Mouse (Mus musculus) 3134 (cell line): ENCODE measurements at regions not wholly inside any gene's neighbourhood (a gene's known extent, or its start where the extent isn't known, plus 50 kb on each side); places are given as distances from the start of the nearest gene placed in this dataset.

Source experiments
- DNase-seq: peaks from one replicate; pipeline ENCODE4 v3.0.0-alpha.2; 2011; ENCODE audit warnings: low spot score; ENCODE audit not compliant: insufficient read length; ENCODE audit errors: extremely low read depth

DNA sequence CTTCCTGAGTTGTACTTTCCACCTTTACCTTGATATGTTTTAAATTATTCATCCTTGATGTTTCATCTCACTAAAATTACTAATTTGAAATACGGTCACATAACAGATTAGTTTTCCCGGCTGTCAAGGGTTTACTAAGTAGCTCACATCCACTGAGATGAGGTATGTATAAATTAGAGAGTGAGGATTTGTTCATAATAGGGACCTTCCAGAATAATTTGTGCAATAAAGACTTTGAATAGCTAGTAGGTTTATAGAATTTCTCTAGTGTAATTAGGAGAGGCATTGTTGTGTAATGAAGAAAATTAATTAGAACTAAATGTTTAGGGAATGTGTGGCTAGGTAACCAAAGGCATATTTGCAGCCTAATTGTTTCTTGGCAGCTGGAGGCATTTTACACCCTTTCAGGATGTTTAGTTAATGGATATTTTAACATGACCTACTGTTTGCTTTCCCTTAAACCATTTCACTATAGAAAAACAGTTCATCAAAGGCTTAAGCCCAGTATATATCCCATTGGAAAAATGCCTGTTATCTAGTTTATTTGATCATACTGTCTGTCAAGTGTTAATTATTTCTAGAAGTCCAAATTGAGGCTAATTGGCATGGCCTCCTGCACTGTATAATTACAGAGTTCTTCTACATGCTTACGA lies 70.8 kb downstream of the Mat2b start:
- DNase-seq: no peak

DNA sequence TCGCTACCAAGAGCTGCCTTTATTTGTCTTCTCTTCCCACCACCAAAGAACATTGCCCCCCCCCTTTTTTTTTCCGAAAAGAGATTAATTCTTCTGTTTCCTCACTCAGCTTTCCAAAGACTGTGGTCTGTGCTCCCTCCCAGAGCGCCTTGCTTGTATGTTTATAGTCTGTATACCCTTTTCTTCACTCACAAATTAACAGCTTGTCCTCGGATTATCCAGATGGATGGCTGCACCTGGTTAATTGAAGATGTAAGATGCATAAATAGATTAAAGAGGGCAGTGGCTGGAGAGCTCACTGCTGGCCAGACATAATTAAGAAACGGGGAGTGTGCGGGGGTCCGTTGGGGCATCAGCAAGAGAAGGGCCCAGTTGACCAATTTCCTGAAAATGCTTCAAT lies 75.0 kb downstream of the Mat2b start:
- DNase-seq: no peak

DNA sequence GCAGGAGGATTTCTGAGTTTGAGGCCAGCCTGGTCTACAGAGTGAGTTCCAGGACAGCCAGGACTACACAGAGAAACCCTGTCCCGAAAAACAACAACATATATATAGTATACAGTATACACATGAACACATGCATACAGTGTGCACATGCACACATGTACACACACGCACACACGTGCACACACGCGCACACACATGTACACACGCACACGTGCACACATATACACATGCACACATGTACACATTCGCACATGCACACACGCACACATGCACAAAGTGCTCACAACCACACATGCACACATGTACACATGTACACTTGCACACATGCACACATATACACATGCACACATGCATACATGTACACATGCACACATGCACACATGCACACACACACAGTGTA lies 92.0 kb downstream of the Mat2b start:
- DNase-seq: no peak

DNA sequence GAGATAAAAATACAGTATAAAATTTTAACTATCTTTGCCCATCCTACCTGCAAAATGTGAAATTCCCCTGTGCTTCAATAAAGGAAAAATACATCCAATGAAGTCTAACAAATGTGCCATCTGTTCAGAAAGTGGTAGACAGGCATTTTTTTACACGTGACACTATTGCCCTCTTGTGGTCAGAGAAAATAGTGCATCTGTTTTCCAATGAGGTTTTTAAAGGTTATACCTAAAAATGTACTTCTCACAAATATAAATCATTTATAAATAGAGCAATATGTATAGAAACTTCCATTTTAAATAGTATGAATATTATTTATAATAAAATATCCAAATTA lies 93.5 kb downstream of the Mat2b start:
- peak; percentile 11 for DNase-seq

DNA sequence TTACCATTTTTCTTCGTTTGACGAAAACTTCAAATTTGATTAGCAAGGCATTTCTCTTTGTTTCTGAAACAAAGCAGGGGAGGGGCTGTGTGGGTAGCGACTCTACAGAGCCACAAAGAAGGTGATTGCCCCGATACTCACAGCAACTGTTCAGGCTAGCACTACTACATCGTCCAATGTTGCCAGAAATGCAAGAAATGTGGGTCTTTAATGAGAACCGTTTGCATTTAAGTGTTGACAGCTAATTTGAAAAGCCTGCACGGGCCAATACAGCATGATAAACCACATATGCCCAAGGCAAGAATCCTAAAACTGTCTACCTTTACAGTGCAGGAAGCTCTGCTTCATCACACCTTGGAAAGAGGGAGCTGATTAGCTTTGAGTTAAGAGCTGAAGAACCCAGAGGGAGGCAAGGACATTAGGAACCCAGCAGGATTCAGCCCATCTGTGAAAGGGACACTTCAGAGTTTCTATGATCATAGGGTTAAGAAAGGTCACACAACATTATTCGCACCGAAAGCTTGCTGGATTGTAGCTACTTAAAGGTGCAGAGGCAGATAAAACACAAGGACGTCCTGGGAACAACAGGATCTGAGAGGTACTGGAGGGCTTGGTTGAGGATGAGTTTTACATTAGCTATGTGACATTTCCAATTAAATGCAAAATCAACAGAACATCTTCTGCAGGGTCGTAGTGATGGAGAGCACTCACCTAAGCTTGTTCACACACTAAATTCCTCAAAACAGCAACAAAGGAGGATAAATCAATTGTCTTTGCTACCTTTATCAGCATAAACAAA lies 94.0 kb downstream of the Mat2b start:
- DNase-seq: no peak

DNA sequence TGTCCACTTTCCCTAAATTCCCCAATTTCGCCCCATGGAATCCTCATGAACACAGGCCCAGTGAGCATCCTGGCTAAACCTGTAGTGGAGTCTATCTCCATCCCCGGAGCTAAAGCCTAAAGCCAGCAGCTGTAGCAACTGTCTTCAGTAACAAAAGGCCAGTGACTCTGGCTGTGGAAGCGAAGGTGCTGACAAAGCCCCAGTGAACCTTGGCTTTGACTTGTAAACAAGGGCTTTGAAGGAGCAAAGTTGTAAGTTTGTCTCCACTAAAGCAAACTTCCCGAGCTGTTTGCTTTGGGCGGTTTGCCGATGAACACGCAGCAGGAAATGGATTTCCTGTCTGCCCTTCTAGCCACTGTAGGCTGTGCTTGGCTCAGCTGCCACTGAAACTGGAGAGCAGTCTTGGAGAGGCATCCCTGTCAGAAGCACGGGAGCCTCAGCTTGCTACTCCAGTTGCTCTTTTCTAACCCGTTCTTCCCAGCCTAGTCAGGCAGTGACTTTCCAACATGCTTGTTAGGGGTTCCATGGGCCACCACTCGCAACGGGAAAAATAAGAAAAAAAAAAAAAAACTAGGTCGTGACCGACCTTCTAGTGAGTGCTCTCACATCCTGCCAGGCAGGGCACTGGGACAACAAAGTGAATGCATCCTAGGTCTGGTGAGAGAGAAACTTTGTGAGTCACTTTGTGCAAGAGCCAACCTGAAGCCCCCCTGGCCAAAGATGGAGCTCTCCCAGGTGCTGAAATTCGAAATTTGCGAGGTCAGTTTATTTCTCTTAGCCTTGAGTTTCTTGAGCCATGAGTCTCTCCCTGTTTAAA lies 94.8 kb downstream of the Mat2b start:
- DNase-seq: peak; percentile 36

DNA sequence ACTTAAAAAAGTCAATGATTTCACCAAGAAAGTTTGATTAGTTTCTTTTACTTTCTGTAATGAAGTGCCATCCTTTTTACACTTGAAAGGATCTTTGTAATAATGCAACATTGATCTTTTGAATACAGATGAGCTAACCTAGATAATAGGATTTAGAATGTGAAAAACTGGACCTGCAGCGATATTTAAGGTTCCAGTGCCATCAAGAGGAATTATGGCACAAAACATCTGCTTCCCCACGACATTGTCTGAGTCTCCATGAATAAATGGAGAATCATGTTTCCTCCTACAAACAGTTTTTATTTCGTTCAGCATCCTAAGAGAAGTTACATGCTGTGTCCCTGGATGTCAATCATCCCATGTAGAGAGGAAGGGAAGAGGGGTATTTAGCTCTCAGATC lies 98.7 kb downstream of the Mat2b start:
- no peak for DNase-seq

DNA sequence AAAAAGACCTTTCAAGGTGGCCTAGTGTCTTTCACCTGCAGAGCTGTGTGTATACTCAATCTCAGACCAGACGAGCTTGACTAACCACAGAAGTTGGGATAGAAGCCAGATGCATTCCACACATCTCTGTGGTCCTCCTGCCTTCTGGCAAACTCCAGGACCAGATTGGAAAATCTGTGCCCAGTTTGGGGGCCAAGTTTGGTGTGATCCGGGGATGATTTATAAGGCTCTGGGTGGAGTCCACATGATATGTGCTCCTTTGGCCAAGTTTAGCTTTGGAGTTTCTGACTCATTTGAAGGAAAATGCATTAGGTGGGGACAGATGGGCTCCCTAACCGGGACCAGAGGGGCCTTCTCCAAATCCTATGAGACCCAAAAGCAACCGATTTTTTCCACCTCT lies 102.9 kb downstream of the Mat2b start:
- DNase-seq: peak; percentile 55

DNA sequence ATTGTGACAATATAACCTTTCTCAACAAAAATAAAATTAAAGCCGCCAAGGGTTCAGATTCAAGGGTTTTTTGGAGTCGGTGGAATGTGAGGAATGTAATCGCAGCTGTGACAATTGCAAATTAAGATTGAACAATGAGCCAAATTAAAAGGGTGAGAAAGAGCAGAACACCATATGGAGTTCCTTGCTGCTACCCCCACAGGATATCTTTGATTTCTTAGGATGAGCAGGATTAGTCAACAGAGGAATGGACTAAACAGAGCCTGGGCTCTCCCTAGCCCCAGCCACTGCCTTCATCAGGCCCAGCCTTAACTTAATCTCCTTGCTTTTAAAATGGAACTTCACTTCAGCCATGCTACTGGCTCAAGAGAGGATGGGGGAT lies 121.3 kb downstream of the Mat2b start:
- no peak for DNase-seq

DNA sequence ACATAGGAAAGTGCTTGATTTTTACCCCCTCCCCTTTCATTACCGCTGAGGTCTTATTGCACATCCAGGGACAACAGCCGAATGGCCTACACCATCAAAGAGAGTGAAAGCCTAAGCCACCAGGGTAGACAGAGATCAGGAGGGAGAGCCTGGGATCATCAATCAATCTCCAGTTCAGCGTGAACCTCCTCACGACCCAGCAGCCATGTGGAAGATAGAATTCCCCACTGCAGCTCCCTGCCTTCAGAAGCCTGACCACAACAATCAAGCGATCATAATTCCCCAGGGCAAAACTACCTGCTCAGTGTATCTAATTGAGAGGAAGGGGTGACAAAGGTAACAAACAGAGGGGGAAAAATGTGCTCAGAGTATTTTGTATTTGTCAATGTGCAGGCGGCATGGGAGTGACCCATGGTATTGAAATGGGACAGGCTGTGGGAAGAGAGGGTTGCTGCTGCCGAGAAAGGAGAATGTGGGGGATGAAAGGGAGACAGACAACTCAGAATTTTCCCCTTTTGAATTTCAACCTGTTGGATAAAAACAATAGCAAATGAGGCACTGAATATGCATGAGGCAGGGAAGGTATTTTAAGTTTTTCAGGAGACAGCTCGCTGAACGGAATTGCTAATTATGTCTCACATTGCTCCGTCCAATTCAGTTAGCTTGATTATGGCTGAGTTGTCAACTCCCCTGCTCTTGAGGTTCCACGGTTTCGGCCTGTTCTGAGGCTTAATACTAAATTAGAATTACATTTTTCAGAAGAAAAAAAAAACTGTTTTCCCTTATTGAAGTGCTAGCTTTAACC lies 121.8 kb downstream of the Mat2b start:
- DNase-seq: no peak

DNA sequence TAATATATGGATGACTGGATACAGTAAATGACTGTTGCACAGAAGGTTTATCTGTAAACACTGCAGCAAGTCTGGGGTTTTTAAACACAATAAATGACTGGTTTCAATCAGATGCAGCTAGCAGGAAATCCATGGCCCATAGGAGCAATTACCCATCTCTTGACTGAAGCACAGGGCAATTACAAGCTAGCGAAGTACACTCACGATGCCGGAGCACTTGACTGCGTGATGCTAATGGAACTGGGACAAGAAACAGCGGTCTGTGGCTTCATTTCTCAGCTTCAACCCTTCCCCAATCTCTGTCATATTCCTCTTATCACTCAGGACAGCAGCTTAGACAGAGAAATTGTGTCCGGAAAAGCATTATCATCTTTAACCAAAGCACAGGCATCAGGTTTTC lies 132.1 kb downstream of the Mat2b start:
- DNase-seq: no peak

DNA sequence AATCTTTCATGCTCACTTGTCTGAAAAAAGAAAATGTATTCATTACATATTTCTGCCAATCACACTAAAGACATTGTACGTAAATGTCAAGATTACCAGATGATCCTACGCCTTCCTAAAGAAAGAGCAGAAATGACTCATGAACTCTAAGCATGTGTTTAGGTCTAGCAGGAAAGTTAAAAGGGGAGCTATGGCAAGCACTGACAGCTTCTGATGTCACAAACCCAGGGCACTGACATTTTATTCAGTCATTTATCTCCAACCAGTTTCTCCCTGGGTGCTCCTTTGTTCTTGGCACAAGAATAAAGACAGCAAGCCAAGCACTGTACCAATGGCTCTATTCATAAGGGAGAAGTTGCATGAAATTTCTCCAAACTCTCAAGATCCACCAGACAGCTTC lies 133.0 kb downstream of the Mat2b start:
- no peak for DNase-seq

DNA sequence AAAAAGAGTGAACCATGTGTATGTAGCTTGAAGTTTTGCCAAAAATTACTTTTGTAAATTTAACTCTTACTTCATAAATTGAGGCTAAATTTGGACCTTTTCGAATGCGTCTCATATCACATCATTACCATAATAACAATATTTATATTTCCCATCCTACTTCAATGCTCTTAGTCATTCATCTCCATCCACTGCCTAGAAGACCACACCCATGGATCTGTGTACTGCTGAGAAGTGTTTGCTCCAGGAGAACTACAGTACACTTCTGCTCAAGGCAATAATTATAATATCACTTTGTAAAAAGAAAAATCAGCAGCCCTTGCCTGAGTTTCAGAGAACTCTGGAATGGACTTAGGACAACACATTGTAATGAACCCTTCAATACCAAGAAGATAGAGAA lies 133.6 kb downstream of the Mat2b start:
- DNase-seq: no peak

DNA sequence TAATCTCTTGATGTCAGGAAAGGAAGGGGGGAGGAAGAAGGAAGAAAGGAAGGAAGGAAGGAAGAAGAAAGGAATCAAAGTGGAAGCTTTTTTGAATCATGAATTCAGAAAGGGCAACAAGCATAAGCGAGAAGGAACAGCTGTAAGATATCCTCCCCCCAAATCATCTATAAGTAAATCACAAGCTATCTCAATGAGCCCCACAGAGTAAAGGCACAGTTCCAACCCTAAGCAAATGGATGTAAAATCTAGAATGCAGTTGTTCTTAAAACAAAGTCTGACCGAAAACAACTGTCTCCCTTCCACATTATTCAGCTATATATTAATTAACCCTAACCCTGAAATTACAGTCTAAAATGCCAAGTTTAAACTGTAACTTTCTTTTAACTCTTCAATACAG lies 136.5 kb downstream of the Mat2b start:
- DNase-seq: no peak

DNA sequence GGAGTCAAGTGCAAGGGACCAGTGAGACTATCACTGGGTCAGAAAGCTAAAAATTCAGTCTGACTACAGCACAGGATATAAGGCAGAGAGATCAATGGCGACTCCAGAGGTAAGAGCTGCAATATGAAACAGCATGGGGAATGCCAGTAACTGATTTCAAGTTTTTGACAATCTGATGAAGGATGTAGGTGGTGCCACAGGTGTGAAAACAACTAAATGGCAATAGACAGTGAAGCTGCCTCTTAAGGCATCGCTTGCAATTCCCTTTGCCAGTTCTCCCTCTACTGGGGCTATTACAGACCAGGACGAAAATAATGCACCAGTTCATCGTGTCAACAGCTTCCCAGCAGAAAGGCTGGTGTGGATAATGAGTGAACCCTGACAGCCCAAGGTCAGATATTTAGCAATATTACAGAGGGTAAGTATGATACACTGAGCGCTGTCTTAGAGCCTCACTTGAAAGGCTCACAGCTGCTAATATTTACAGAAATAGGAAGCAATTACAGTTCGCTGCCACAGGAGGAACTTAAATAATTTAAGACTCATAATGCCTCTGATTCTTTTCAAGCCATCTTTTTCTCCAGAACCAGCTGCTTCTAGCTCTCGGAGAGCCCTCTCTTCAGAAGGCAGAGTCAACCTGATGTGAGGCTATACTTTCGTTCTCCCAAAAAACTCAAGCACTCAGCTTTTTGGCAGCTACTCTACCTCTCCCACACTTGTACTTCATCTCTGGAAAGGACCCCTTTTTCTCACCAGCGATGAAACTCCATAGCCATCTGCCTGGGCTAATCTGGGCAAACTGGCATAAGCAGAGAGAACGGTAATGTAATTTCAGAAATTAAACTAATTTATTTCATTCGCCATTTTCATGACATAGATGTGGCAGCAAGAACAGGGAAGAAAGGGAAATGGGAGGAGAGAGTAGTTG lies 139.9 kb downstream of the Mat2b start:
- DNase-seq: no peak

DNA sequence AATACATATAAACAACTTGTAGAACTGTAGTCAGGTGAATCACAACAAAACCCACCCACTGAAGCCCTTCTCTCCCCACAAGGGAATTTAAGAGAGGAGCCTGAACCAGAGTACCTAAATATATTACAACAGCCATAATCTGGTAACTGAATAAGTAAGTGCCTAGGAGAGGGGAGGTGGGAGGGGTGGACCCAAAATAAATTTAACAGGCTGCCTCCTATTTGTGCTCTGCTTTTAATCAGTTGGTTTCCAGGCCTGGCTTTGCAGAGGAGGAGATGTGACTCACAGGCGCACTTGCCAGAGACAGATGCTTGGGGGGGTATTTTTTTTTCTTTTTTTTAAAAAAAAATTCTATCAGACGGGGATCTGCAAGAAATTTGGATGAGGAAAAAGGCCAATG lies 142.9 kb downstream of the Mat2b start:
- DNase-seq: no peak

DNA sequence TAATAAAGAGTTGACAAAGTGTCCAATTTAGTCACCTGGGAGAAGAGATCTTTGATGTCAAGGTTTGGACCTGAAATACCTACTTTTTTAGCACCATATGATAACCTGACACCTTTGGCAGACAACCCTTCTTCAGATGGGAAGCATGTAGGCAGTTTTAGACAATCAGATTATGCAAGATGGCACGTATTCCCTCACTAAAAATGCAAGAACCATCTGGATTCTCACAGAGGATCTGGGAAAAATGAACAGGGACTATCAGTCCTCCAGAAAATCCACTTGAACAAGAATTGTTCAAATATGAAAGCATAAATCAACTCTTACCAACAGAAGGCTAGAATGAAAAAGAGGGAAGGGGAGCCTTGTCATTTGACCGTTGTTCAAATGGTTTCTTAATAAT lies 148.4 kb downstream of the Mat2b start:
- no peak for DNase-seq

DNA sequence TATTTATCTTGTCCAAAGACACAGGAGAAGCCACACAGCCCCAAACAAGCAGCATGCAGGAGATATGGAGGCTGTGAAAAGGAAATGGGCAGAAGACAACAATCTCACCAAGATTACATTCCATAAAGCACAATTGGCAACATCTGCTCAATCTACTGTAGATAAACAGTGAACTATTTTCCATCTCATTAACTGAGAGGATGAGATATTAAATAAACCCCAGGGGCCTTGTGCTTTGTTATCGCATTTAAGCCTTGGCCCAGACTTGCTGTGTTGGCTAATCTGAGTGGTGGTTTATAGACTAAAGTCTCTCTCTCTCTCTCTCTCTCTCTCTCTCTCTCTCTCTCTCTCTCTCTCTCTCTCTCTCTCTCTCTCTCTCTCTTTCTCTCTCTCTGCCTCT lies 149.5 kb downstream of the Mat2b start:
- no peak for DNase-seq

DNA sequence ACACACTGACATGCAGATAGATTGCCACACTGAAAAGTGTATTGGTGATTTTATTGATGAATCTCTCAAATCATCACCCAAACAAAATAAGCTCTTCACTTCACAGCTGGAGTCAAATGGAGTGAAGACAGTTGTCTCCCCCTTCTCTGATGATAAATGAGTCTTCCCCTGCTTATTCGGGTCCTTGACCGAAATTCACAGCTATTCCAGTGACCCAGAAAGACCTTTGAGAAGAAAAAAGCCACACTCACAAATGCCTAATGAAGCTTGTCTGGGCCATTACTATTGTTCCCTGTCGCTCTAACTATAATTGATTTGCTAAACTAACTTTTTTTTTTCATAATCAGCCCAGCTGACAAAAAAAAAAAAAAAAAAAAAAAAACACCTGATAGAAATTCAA lies 154.8 kb downstream of the Mat2b start:
- no peak for DNase-seq

DNA sequence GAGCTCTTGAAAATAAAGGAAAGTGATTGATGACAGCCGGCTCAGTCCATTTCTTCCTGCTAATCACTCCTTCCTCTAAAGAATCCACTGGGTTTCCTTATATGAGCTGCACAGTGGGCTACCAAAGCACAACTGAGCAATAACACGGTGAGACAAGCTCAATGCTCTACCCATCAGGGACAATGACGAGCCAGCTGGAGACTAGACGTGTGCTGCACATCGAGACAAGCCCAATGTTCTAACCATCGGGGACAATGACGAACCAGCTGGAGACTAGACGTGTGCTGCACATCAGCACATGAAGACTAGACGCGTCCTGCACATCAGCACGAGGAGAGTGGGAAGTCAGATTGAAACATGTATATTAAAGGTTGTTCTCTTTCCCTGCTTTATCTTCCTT lies 155.2 kb downstream of the Mat2b start:
- no peak for DNase-seq
